Mouse (Mus musculus) hindbrain, embryonic 10.5 days (tissue): ENCODE data around the gene Cth. TPM values are rescaled to one million over a fixed set of nuclear protein-coding genes. Genes with fewer than 3 reads are reported as not detected.
A peak's percentile ranks its signal among the peaks of the same experiment; 100 is the strongest.

Experiments used
- DNase-seq: peaks from one replicate; pipeline ENCODE4 v3.0.0-alpha.2; 2017; ENCODE audit warnings: low spot score
- H3K27ac ChIP-seq: fragments of 300-500 bp; sonication (generic); 2 replicates; pipeline ENCODE4 v1.5.1; 2016; ENCODE audit warnings: mild to moderate bottlenecking, moderate library complexity
- H3K27me3 ChIP-seq: fragments of 300-500 bp; sonication (generic); 2 replicates; pipeline ENCODE4 v1.6.1; 2016; ENCODE audit warnings: mild to moderate bottlenecking; ENCODE audit not compliant: poor library complexity, insufficient read depth, severe bottlenecking
- H3K36me3 ChIP-seq: fragments of 300-500 bp; sonication (generic); 2 replicates; pipeline ENCODE4 v1.6.1; 2016; ENCODE audit warnings: mild to moderate bottlenecking, moderate library complexity
- H3K4me1 ChIP-seq: fragments of 300-500 bp; sonication (generic); replicated peaks from 2 replicates; pipeline ENCODE4 v1.6.1; 2016; ENCODE audit warnings: mild to moderate bottlenecking
- H3K4me3 ChIP-seq: fragments of 300-500 bp; sonication (generic); 2 replicates; pipeline ENCODE4 v1.5.1; 2016; ENCODE audit warnings: mild to moderate bottlenecking, moderate library complexity
- H3K9me3 ChIP-seq: fragments of 300-500 bp; sonication (generic); 2 replicates; pipeline ENCODE4 v1.6.1; 2016; ENCODE audit warnings: mild to moderate bottlenecking, moderate library complexity
- WGBS: fragments of 180-500 bp; shearing (Covaris S2); methylation state at CpG from one replicate; pipeline ENCODE4 v1.1.7; 2016; 5-methylcytosine and 5-hydroxymethylcytosine counted together
- polyA plus RNA-seq: library from polyadenylated mRNA; unstranded; fragments of >200 nt; fragmentation: Nextera tagmentation; extraction: Ambion mirVana; gene quantifications from 2 replicates; pipeline ENCODE4 v1.2.1, GENCODE M21; 2016

Cth gene
- polyA plus RNA-seq, 1 experiment from 2014 or later = 10.1 TPM

GRCm38 (mm10) chr3:157899986-157900385 is 24.9 kb downstream of the Cth start:
- no peaks in the 10 kb centered on the region for H3K9me3 ChIP-seq
- 90% methylated on average over 1 of the region's 1 CpGs for WGBS

DNA sequence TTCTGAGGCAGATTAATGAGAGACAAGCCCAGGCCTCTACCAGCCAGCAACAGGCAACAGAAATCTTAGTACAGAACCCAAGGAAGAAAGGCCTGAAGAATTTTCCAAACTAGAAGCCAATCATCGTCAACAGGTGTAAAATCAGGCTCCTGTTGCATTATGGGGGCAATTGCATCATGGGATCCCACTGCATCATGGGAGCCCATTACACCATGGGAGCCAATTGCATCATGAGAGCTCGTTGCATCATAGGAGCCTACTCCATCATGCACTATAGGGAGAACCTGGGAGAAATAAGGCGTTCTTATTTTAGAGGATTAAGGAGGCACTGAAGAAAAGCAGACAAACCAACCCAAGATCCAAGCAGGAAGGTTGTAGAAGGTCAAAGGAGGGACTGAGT is 27.2 kb downstream of the Cth start:
- Histone ChIP-seq H3K36me3 (no peaks in the 10 kb centered on the region), H3K9me3 (no peaks in the 10 kb centered on the region), H3K27ac (no peak overlapping the region), H3K27me3 (no peaks in the 10 kb centered on the region), H3K4me1 (no peaks in the 10 kb centered on the region), H3K4me3 (no peak overlapping the region)
- WGBS = 86% methylated on average over 3 of the region's 3 CpGs
- DNase-seq = no peak

More at GRCm38 (mm10) chr3:157899986-157900385, 24.9 kb downstream of the Cth start:
- Histone ChIP-seq H3K4me1 (no peaks in the 10 kb centered on the region), H3K36me3 (0 out of 2 replicates have a peak, but pooled peaks cover 3% of the 10 kb centered on the region), H3K4me3 (no peak overlapping the region), H3K27me3 (no peaks in the 10 kb centered on the region), H3K27ac (no peak overlapping the region)
- no peak for DNase-seq

DNA sequence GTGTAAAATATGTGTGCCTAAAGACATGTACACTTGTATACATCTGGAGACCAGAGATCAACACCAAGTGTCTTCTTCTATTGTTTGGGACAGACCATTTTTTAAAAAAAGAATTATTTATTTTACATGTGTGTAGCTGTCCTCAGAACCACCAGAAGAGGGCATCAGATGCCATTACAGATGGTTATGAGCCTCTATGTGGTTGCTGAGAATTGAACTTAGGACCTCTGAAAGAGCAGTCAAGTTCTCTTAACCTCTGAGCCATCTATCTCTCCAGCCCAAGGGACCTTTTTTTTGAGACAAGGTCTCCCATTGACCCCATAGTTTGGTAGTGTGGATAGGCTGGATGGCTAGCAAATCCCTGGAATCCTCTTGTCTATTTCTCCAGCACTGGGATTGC is 33.1 kb downstream of the Cth start:
- H3K9me3 ChIP-seq = no peaks in the 10 kb centered on the region
- DNase-seq = no peak
- H3K4me3 ChIP-seq = no peak overlapping the region
- no peaks in the 10 kb centered on the region for H3K4me1 ChIP-seq
- H3K36me3 ChIP-seq = no peaks in the 10 kb centered on the region
- H3K27ac ChIP-seq = no peak overlapping the region
- no peaks in the 10 kb centered on the region for H3K27me3 ChIP-seq

DNA sequence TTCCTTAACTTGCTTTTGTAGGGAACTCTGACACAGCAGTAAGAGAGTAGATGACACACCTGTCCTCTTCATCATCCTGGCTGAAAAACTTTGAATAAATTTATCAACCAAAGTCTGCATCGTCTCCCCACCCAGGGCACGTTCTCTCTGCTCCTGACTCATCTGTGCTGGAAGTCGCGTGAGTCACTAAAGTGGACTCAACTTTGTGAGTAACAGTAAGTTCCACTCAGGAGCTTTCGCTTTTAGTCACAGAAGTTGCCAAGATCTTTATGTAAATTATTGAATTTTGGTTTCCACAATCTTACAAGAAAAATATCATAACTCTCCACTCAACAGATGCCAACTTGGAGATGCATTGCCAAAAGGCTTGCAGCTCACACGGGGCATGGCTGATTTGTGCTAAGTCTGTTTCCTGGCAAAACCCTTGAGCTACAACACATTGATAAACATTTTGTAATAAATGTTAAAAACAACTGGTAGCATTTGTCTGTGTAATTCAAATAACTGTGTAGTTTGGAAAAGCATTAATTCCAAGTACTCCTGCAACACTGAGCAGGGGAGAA is 40.7 kb downstream of the Cth start:
- Histone ChIP-seq H3K27me3 (no peaks in the 10 kb centered on the region), H3K27ac (no peak overlapping the region), H3K36me3 (no peaks in the 10 kb centered on the region), H3K4me1 (no peaks in the 10 kb centered on the region), H3K9me3 (no peaks in the 10 kb centered on the region), H3K4me3 (no peak overlapping the region)
- WGBS = 92% methylated on average over 6 of the region's 6 CpGs
- DNase-seq = no peak

- 86% methylated on average over 4 of the region's 4 CpGs for WGBS
- Histone ChIP-seq H3K36me3 (no peaks in the 10 kb centered on the region), H3K27me3 (no peaks in the 10 kb centered on the region)
Measured at GRCm38 (mm10) chr3:157883085-157883484, 41.8 kb downstream of the Cth start.

DNA sequence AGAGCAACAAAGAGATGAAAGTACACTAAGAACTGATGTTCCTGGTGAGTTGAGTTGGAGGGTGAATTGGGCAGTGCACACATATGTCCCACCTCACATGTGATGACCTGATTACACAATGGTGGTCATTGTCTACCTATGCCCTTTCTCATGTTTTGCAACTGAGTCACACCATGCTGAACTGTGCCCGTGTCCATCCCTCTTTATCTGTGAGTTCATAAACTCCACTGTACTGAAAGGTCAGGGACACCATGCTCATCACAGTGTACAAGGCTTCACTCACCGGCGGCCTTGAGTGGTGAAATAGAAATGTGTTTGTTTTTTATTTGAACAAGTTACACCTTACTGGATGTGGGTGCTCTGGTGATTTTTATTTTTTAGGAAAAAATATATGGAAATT is 42.9 kb downstream of the Cth start:
- WGBS = 94% methylated on average over 3 of the region's 3 CpGs
- DNase-seq = no peak
- no peak overlapping the region for H3K4me3 ChIP-seq

More at GRCm38 (mm10) chr3:157883085-157883484, 41.8 kb downstream of the Cth start:
- DNase-seq = no peak
- no peak overlapping the region for H3K4me3 ChIP-seq
- no peaks in the 10 kb centered on the region for H3K4me1 ChIP-seq
- no peak overlapping the region for H3K27ac ChIP-seq
- no peaks in the 10 kb centered on the region for H3K9me3 ChIP-seq

GRCm38 (mm10) chr3:157880983-157881382 is 43.9 kb downstream of the Cth start:
- Histone ChIP-seq H3K36me3 (no peaks in the 10 kb centered on the region), H3K27me3 (no peaks in the 10 kb centered on the region), H3K4me1 (no peaks in the 10 kb centered on the region), H3K4me3 (no peak overlapping the region), H3K27ac (no peak overlapping the region), H3K9me3 (no peaks in the 10 kb centered on the region)
- WGBS = 92% methylated on average over 3 of the region's 3 CpGs
- no peak for DNase-seq

More for the DNA sequence above, 42.9 kb downstream of the Cth start:
- no peaks in the 10 kb centered on the region for H3K9me3 ChIP-seq
- H3K36me3 ChIP-seq = no peaks in the 10 kb centered on the region
- no peak overlapping the region for H3K27ac ChIP-seq
- H3K27me3 ChIP-seq = no peaks in the 10 kb centered on the region
- no peaks in the 10 kb centered on the region for H3K4me1 ChIP-seq

DNA sequence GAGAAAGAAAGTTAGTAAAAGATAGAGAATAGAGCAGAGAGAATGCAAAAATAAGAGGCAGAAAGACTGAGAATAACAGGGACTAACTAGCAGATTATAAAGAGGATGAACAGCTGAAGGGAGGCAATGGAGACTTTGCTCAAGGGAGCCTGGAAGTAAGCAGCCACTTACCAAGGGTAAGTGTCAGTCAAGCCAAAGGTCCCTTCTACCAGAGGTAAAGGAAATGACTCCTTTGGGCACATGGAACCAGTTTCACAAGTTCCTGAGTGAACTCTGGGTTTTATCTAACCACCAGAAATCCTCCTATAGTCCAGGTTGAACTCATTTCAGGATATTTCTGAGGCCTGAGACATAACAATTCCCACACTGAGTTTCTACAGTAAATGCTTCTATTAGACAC is 47.0 kb downstream of the Cth start:
- DNase-seq = no peak
- no peaks in the 10 kb centered on the region for H3K9me3 ChIP-seq

GRCm38 (mm10) chr3:157876439-157877156 is 48.3 kb downstream of the Cth start:
- no peaks in the 10 kb centered on the region for H3K27me3 ChIP-seq
- 56% methylated on average over 11 of the region's 11 CpGs for WGBS

More for the DNA sequence above, 47.0 kb downstream of the Cth start:
- Histone ChIP-seq H3K36me3 (no peaks in the 10 kb centered on the region), H3K4me1 (no peaks in the 10 kb centered on the region), H3K4me3 (no peak overlapping the region), H3K27me3 (no peaks in the 10 kb centered on the region), H3K27ac (no peak overlapping the region)

GRCm38 (mm10) chr3:157872897-157873296 is 52.0 kb downstream of the Cth start:
- H3K4me3 ChIP-seq = no peak overlapping the region
- no peak overlapping the region for H3K27ac ChIP-seq
- WGBS = 83% methylated on average over 4 of the region's 4 CpGs
- no peaks in the 10 kb centered on the region for H3K27me3 ChIP-seq
- DNase-seq = no peak
- no peaks in the 10 kb centered on the region for H3K4me1 ChIP-seq
- no peaks in the 10 kb centered on the region for H3K36me3 ChIP-seq
- H3K9me3 ChIP-seq = no peaks in the 10 kb centered on the region

More at GRCm38 (mm10) chr3:157876439-157877156, 48.3 kb downstream of the Cth start:
- Histone ChIP-seq H3K27ac (no peak overlapping the region), H3K9me3 (no peaks in the 10 kb centered on the region), H3K36me3 (no peaks in the 10 kb centered on the region), H3K4me3 (no peak overlapping the region), H3K4me1 (no peaks in the 10 kb centered on the region)
- DNase-seq = peak; percentile 33

GRCm38 (mm10) chr3:157867836-157868235 is 57.0 kb downstream of the Cth start:
- Histone ChIP-seq H3K36me3 (no peaks in the 10 kb centered on the region), H3K27me3 (no peaks in the 10 kb centered on the region), H3K4me1 (no peaks in the 10 kb centered on the region), H3K27ac (no peak overlapping the region), H3K4me3 (no peak overlapping the region), H3K9me3 (no peaks in the 10 kb centered on the region)
- WGBS = 86% methylated on average over 2 of the region's 2 CpGs
- DNase-seq = no peak

- no peaks in the 10 kb centered on the region for H3K36me3 ChIP-seq
Measured at GRCm38 (mm10) chr3:157866251-157866650, 58.6 kb downstream of the Cth start.

GRCm38 (mm10) chr3:157865848-157866247 is 59.0 kb downstream of the Cth start:
- no peak overlapping the region for H3K4me3 ChIP-seq
- 81% methylated on average over 2 of the region's 2 CpGs for WGBS

More at GRCm38 (mm10) chr3:157866251-157866650, 58.6 kb downstream of the Cth start:
- H3K9me3 ChIP-seq = no peaks in the 10 kb centered on the region
- H3K4me3 ChIP-seq = no peak overlapping the region
- no peak for DNase-seq
- no peaks in the 10 kb centered on the region for H3K4me1 ChIP-seq
- H3K27me3 ChIP-seq = no peaks in the 10 kb centered on the region
- 74% methylated on average over 4 of the region's 4 CpGs for WGBS
- no peak overlapping the region for H3K27ac ChIP-seq

More at GRCm38 (mm10) chr3:157865848-157866247, 59.0 kb downstream of the Cth start:
- DNase-seq = no peak
- no peaks in the 10 kb centered on the region for H3K36me3 ChIP-seq
- H3K4me1 ChIP-seq = no peaks in the 10 kb centered on the region
- H3K27me3 ChIP-seq = no peaks in the 10 kb centered on the region
- no peak overlapping the region for H3K27ac ChIP-seq
- H3K9me3 ChIP-seq = no peaks in the 10 kb centered on the region
